Mouse (Mus musculus) hematopoietic stem cell, adult 5-6 weeks (primary cell): Measurements from ENCODE around the gene Tyrobp. TPM values are rescaled to one million over a fixed set of nuclear protein-coding genes. Genes with fewer than 3 reads are reported as not detected.
A peak's percentile ranks its signal among the peaks of the same experiment; 100 is the strongest.

Experiments
- ATAC-seq, 2 experiments: fragments of 125-278 bp in 1 of 2; replicated peaks in 1 of 2; 2 replicates each; pipeline ENCODE4 v1.8.0; 2016 to 2017; ENCODE audit warnings: inconsistent platforms in 2 of 2, mild to moderate bottlenecking in 2 of 2, moderate number of reproducible peaks in 2 of 2, low read depth in 1 of 2, moderate TSS enrichment in 1 of 2; ENCODE audit not compliant: low FRiP score in 2 of 2, poor library complexity in 2 of 2, severe bottlenecking in 2 of 2, insufficient read depth in 1 of 2, low TSS enrichment in 1 of 2
- total RNA-seq: library from RNA; stranded (forward); fragments of 172-1452, 232-1000 nt; gene quantifications from 2 replicates; pipeline ENCODE4 v1.2.3, GENCODE M21; 2017

Gene Tyrobp
- 50.4 and 134 TPM in 2 replicates for total RNA-seq

DNA sequence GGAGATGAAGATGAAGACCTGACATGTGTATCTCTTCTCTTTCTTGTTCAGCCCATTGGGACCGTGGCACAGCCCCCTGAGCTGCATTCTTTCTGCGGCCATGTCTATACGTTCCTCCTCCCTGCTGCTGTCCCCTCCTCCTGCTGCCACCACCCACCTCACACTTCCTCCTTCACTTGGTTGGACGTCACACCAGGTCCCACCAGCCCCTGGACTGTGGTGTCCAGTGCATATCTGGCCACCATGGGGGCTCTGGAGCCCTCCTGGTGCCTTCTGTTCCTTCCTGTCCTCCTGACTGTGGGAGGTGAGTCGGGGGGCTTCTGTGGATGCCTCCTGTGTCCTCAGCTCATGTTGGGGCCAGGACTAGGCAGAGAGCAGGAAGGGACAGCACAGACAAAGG is at the start of gene Tyrobp:
Tyrobp (plus strand) TSS at position 165 of the 400 bp plus-strand sequence.
- ATAC-seq: peak in 1 of 2 experiments; percentile 49; a peak in 2 of 4 replicates

DNA sequence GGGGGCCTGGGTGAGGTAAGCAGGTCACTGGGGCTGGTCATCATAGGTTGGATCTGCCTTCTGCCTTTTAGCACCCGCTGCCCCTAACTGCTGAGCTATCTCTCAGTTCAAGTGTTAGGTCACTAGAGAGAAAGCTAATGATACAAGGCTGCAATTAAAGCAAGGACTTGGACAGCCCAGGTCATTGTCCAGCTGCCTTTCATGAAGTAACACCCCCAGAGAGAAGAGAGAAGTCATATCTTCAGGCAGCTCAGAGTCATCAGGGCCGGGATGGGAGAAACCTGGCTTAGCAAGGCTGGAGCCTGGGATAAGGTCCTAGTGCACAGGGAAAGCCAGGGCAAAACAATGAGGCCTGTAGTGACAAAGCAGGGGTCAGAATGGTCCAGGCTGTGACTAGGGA is 46.1 kb upstream of the Tyrobp start:
- ATAC-seq: no peak

DNA sequence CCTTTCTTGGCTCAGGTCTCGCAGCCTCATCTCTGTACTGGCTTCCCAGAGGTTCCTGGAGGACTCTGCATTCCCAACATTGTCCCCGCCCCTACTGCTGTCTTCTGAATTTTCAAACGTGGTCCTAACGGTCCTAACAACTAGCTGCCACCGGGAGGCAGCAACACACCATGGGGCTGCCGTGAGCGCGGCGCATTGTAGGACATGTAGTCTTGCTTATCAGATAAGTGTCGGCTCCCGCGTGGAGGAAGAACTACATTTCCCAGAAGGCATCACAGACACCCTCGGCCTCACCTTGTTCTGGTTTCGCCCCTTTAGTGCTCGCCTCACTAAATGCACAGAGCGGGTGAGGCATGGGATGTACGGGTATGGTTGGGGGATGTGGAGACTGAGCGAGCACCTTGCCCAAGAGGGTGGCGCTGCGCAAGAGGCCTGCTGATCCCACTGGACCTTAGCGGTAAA is 40.0 kb upstream of the Tyrobp start:
- peak; percentile 99 to 100 for ATAC-seq

DNA sequence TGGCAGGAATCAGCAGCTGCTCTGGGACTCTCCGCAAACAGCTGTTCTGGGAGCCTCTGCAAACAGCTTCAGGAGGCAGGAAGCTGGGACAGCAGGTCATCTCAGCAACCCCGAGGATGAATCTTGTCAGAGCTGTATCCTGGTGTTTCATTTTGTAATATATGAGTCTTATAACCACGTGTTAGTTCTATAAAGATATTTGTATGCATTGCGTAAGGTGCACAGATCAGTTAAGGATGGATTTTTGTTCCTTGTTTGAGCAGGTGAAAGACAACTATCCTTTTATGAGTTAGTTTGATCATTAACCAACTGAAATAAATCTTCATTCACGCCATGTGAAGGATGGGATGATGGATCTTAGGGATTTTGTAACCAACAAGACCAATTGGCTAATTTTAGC is 33.5 kb upstream of the Tyrobp start:
- no peak for ATAC-seq

GRCm38 (mm10) chr7:30384106-30384505 is 29.5 kb upstream of the Tyrobp start:
- no peak for ATAC-seq

GRCm38 (mm10) chr7:30392746-30393520 is 20.6 kb upstream of the Tyrobp start:
- ATAC-seq: no peak

DNA sequence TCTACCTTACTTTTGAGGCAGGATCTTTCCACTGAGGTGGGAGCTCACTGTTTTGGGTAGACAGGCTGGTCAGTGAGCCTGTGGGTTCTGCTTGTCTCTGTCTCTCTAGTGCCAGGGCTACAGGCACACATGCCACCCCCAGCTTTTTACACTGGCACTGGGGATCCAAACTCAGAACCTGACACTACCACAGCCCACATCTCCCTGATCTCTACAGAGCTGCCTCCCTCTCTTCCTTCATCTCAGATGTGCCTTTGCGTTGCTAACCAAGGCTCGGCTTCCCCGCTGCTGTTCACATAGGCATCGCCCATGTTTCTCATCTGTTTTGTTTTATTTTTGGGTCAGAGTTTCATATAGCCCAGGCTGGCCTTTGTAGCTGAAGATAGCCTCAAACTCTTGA is 19.9 kb upstream of the Tyrobp start:
- no peak for ATAC-seq

GRCm38 (mm10) chr7:30394379-30394778 is 19.2 kb upstream of the Tyrobp start:
- ATAC-seq: peak; percentile 93 to 99

GRCm38 (mm10) chr7:30394871-30395270 is 18.7 kb upstream of the Tyrobp start:
- no peak for ATAC-seq

DNA sequence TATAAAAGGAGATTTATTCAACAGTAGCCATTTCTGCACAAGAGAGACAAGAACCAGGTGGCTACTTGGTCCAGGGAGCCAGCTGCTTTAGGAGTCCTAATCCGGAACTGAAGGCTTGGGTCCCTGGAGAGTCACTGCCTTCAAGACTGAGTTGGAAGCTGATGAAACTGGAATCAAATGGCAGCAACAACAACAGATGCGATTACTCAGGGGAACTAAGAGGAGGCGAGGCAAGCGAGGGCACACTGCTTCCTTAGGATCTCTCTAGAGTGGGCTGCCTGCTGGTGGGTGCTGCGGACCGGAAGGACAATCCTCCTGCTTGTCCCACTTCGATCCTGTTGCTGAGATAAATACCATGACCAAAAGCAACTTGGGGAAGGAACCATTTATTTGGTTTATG is 13.9 kb upstream of the Tyrobp start:
- no peak for ATAC-seq

DNA sequence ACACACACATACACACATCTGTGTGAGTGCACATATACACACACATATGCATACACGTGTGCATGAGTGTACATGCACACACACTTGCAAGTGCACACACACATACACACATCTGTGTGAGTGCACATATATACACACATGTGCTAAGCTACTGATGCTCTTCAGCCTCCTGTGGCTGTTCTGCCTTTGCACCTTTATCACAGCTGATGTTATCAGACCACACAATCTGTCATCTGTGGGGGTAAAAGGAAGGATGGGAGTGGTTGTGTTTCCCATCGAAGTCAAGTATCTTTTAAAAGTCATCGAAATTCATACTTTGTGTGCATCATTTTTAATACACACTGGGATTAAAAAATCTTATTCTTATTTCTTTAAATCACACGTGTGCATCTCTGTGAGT is 11.2 kb upstream of the Tyrobp start:
- no peak for ATAC-seq

DNA sequence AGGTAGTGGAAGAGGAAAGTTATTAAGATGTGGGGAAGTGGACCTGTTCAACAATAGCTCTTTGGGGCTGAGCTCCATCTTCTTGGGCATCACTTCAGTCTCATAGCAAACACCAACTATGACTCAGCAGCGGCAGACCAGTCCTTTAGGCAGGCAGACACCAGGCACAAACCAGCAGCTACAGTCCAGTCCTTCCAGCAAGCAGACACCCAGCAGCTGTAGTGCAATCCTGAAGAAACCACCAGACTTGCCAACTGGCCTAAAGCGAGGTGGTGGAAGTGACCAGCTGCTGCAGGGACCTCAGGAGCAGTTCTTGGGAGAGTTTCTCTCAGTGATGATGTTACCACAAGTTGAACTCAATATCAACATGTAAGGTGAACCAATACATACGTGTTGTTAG is 4.9 kb upstream of the Tyrobp start:
- ATAC-seq: no peak

- no peak for ATAC-seq
Measured at GRCm38 (mm10) chr7:30409789-30410188, 3.8 kb upstream of the Tyrobp start.

GRCm38 (mm10) chr7:30411023-30411422 is 2.5 kb upstream of the Tyrobp start:
- ATAC-seq: no peak

- ATAC-seq: peak; percentile 63 to 76
Measured at GRCm38 (mm10) chr7:30412735-30413147, 819 bp upstream of the Tyrobp start.

GRCm38 (mm10) chr7:30417856-30418255 is 4.3 kb downstream of the Tyrobp start:
- peak; percentile 19 to 23; a peak in 3 of 4 replicates for ATAC-seq

GRCm38 (mm10) chr7:30419561-30420499 is 6.3 kb downstream of the Tyrobp start, which contains the start of gene Hcst:
Gene Hcst, minus strand, starts transcription at chr7:30419854.
- ATAC-seq: peak; percentile 34 to 46

DNA sequence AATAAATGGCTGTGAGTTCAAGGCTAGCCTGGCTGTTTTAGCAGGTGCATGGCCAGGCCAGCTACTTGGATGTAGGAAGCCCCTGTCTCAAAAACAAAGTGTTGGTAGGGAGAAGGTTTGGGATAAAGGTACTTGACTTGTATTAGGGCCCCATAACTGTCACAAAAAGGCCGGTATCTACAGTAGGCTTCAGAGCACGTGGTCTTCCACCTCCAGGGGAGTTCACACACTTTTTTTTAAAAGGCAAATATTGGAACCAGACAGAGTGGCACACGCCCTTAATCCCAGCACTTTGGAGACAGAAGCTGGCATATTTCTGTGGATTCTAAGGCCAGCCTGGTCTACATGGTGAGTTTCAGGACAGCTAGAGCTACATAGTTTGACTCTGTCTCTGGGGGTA is 7.1 kb downstream of the Tyrobp start:
- ATAC-seq: no peak
